Mouse (Mus musculus) testis, postnatal 14 days (tissue): ENCODE data around the gene Mllt10.

ENCODE experiments used
- DNase-seq: peaks from one replicate; pipeline ENCODE4 v3.0.0; 2021; ENCODE audit warnings: low spot score

The Mllt10 gene

GRCm38 (mm10) chr2:18034371-18035250, 20.4 kb upstream of the Mllt10 start:
- DNase-seq, result no peak

- no peak for DNase-seq
Observed at GRCm38 (mm10) chr2:18037491-18037890, 17.5 kb upstream of the Mllt10 start, which contains the start of gene A930004D18Rik. A930004D18Rik (minus strand) TSS chr2:18037737.

GRCm38 (mm10) chr2:18038141-18038752, 16.8 kb upstream of the Mllt10 start:
- no peak for DNase-seq

DNA sequence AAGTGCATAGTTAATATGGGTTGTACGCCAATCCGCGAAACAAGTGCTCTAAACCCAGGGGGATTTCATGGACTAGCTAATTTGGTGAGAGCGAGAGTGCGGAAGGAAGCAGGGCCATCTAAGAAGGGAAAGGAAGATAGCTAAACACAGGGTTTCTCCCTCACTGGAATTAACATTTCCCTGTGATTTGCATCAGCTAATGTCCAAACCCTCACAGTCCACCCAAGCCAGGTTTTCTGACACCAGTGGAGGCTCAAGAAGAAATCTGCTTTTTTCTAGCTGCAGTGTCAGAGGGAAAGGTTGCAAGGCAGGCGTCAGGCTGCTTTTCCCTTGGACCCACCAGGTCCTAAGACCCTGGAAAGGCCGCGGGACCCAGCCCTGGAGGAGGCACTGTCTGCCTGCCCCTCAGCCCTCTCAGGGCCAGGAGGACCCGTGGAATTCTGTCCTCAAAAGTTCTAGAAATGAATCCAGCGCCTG, 16.1 kb upstream of the Mllt10 start:
- no peak for DNase-seq

- DNase-seq, result peak; percentile 46
Observed at GRCm38 (mm10) chr2:18039566-18040290, 15.3 kb upstream of the Mllt10 start.

DNA sequence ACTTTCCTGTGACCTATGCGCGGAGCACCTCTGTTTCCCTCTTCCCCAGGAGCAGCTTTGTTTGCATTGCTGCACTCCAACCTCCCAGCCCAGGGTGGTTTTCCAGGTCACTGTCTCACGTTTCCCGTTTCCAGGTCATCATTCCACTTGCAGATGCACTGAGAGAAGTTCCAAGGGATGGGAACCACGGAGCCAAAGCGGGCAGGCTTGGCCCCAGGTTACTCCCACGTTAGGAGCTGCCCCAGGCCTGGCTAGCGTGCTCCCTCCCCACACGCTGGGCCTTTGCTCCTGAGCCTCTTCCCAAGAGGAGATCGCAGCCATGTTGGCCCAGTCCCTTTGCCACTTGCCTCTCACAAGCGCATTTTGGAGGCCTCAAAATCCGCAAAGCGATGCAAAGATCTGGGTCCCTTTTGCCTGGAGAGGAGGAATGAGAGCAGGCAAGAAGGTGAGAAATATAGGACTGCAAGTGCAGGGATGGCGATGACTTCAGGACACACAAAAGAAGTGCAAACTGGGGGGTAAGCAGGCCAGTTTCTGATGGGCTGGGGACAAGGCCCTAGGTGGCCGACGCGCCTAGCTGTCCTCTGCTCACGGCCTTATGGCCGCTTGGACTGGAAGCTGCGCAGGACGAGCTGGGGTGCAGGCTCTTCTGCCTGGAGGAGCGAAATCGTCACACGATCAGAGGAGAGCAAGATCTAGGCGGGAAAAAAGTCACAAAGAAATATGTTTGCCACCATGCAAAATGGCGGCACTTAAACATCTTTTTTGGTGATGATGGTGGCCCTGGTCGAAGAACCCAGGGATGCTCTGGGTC, 14.5 kb upstream of the Mllt10 start:
- DNase-seq, result no peak

GRCm38 (mm10) chr2:18041199-18041885, 13.7 kb upstream of the Mllt10 start:
- no peak for DNase-seq

GRCm38 (mm10) chr2:18045143-18045780, 9.8 kb upstream of the Mllt10 start:
- DNase-seq, result no peak

GRCm38 (mm10) chr2:18045781-18046181, 9.3 kb upstream of the Mllt10 start:
- no peak for DNase-seq

- DNase-seq, result no peak
Observed at GRCm38 (mm10) chr2:18046186-18046585, 8.9 kb upstream of the Mllt10 start.

GRCm38 (mm10) chr2:18046758-18047645, 8.0 kb upstream of the Mllt10 start:
- peak; percentile 61 for DNase-seq

- peak; percentile 72 for DNase-seq
Observed at GRCm38 (mm10) chr2:18047646-18048452, 7.2 kb upstream of the Mllt10 start.

- no peak for DNase-seq
Observed at GRCm38 (mm10) chr2:18048453-18049075, 6.5 kb upstream of the Mllt10 start, which contains the start of gene Skida1. Skida1 (minus strand) TSS chr2:18049051.

DNA sequence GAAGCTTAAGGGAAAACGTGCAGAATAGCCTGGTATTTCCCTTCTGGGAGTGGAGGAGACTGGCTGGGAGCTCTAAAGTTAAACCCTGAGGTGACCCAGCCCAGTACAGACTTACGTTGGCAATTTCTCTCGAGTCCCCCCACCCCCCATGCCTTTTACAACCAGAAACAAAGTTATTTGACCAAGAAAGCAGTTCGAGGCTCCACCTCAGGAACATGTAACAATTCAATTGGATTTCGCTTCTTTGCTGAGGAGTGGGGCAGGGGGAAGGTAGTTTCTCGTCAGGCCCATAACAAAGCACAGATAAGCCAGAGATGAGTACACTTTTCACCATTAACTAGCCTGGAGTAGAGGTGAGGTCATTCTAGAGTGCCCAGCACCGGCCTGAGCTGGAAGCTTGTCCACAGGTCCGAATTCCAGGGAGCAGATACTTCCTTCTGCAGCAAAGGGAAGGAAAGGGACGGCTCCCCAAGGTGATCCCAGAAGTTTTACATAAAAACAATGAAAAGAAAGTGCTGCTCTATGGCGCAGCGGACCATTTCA, 5.7 kb upstream of the Mllt10 start:
- no peak for DNase-seq

GRCm38 (mm10) chr2:18050018-18050417, 5.0 kb upstream of the Mllt10 start:
- no peak for DNase-seq

GRCm38 (mm10) chr2:18050541-18050985, 4.5 kb upstream of the Mllt10 start:
- no peak for DNase-seq

DNA sequence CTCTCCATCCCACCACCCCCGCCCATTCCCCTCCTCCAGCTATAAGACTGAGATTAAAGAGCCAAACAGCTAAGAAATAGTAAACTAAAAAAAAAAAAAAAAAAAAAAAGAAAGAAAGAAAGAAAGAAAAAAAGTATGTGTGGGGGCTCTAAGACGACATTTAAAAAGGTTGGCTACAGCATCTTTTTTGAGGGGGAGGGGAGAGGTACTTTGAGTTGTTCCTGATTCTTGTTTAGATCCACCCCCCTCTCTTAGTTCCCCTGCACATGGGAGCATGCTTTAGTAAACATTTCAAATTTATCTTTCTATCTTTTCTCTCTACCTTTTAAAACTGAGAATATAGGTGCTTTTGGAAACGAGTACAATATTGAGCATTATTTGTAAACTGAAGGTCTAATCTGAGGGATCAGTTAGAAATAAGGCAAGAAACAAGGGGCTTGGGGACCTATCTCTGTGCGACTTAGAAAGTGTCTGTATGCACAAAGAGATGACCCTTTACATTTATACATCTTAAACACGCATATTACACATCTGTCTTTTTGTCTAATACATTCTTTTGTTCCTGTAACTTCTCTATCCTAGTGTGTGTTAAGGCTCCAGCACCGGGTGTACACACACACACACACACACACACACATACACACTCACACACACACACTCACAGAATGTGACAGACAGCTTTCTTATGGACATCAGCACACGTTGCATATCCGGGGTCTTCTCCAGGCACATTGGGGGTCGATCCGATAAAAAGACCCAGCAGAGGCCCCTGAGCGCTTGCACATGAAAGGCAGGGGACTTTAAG, 3.8 kb upstream of the Mllt10 start:
- no peak for DNase-seq
